Comparison of ENCODE assay signal across 13 mouse cellular contexts in the genomic region with DNA sequence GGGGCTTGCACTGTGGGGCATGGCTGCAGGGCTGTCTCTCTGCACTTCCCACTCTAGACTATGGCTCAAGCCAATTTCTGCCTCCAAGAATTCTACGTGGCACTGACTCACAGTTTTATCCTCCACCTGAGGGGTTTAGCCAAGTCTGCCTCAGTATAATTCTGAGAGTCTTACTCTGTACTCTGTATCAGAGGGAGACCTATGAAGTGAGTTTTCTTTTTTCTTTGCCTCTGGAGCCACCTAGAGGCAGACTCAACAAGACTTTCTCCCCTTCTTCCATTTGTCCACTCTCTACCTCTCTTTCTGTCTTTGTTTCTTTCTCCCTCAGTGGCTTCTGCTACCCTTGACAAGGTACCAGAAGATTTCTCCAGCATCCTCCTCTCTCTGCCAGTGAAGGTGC. TPM values are rescaled to one million over a fixed set of nuclear protein-coding genes. Genes with fewer than 3 reads are reported as not detected.
DNase-seq lines count a peak whose midpoint lies in the region; ATAC-seq and TF ChIP-seq lines count a peak whose summit lies in the region.
"Had no signal": no experiment of that assay in that cellular context is flagged by ENCODE, and none has a peak within 500 bp of the region (broad histone marks: within the 10 kb centered on the region; RNA-seq: fewer than 3 reads in every experiment).

No protein-coding gene starts in this region.

- H3K36me3 ChIP-seq in kidney, postnatal 0 days (ENCODE audit: insufficient read depth, low read length), result no peaks in the 10 kb centered on the region
- H3K36me3 ChIP-seq in hindbrain, postnatal 0 days (ENCODE audit: insufficient read depth, low read length), result no peaks in the 10 kb centered on the region
- H3K36me3 ChIP-seq in heart, embryonic 10.5 days, result no peaks in the 10 kb centered on the region
- H3K36me3 ChIP-seq: heart, embryonic 15.5 days; limb, embryonic 15.5 days had no signal

- H3K27ac ChIP-seq in kidney, postnatal 0 days, result no peak overlapping the region
- H3K27ac ChIP-seq in hindbrain, postnatal 0 days, result no peak overlapping the region
- no peak overlapping the region for H3K27ac ChIP-seq in heart, embryonic 10.5 days
- H3K27ac ChIP-seq: heart, embryonic 15.5 days; limb, embryonic 15.5 days had no signal

- H3K27me3 ChIP-seq in kidney, postnatal 0 days (ENCODE audit: insufficient read depth, low read length), result no peaks in the 10 kb centered on the region
- H3K27me3 ChIP-seq in hindbrain, postnatal 0 days (ENCODE audit: insufficient read depth, low read length), result no peaks in the 10 kb centered on the region
- no peaks in the 10 kb centered on the region for H3K27me3 ChIP-seq in heart, embryonic 10.5 days (ENCODE audit: insufficient read depth, poor library complexity, severe bottlenecking)
- H3K27me3 ChIP-seq: heart, embryonic 15.5 days; limb, embryonic 15.5 days; megakaryocyte, embryonic 14.5 days had no signal

- peak; percentile 34 for DNase-seq in cerebellum, adult 9-10 months
- DNase-seq in cerebellum, adult 11-12 months, result no peak
- peak; percentile 52 for DNase-seq in kidney, postnatal 0 days (ENCODE audit: low spot score)
- no peak for DNase-seq in kidney, postnatal 14 days
- DNase-seq in ES-CJ7 (ENCODE audit: low read depth, low spot score), result peak; percentile 15
- peak; percentile 73 for DNase-seq in hindbrain, postnatal 0 days (ENCODE audit: low spot score)
- no peak for DNase-seq in heart, embryonic 10.5 days (ENCODE audit: low spot score)

- WGBS in kidney, postnatal 0 days, result 67% methylated on average over 1 of the region's 1 CpGs
- 17% methylated on average over 1 of the region's 1 CpGs for WGBS in hindbrain, postnatal 0 days
- 33% methylated on average over 1 of the region's 1 CpGs for WGBS in heart, embryonic 10.5 days

- H3K9ac ChIP-seq in kidney, postnatal 0 days (ENCODE audit: low read depth, low read length), result no peak overlapping the region
- H3K9ac ChIP-seq in hindbrain, postnatal 0 days (replicated peaks; ENCODE audit: low read length), result no peak overlapping the region
- H3K9ac ChIP-seq: heart, embryonic 15.5 days; limb, embryonic 15.5 days had no signal

- TF ChIP-seq CTCF in kidney, postnatal 0 days (IDR thresholded peaks at IDR 0.05; ENCODE audit: low read depth), result peak; percentile 60
- TF ChIP-seq CTCF in hindbrain, postnatal 0 days (IDR thresholded peaks at IDR 0.05; ENCODE audit: low read depth), result peak; percentile 70

- no peaks in the 10 kb centered on the region for H3K4me1 ChIP-seq in kidney, postnatal 0 days (replicated peaks; ENCODE audit: insufficient read depth, low read length)
- no peaks in the 10 kb centered on the region for H3K4me1 ChIP-seq in hindbrain, postnatal 0 days (ENCODE audit: insufficient read depth, low read length)
- no peaks in the 10 kb centered on the region for H3K4me1 ChIP-seq in heart, embryonic 10.5 days
- H3K4me1 ChIP-seq: heart, embryonic 15.5 days; limb, embryonic 15.5 days; megakaryocyte, embryonic 14.5 days had no signal

- no peak overlapping the region for H3K4me3 ChIP-seq in kidney, postnatal 0 days (replicated peaks; ENCODE audit: low read depth, low read length)
- no peak overlapping the region for H3K4me3 ChIP-seq in hindbrain, postnatal 0 days (ENCODE audit: low read length)
- no peak overlapping the region for H3K4me3 ChIP-seq in heart, embryonic 10.5 days
- H3K4me3 ChIP-seq: heart, embryonic 15.5 days; limb, embryonic 15.5 days; megakaryocyte, embryonic 14.5 days had no signal

- no peaks in the 10 kb centered on the region for H3K9me3 ChIP-seq in kidney, postnatal 0 days (replicated peaks; ENCODE audit: low read length)
- H3K9me3 ChIP-seq in hindbrain, postnatal 0 days (ENCODE audit: low read length), result no peaks in the 10 kb centered on the region
- no peaks in the 10 kb centered on the region for H3K9me3 ChIP-seq in heart, embryonic 10.5 days
- H3K9me3 ChIP-seq: heart, embryonic 15.5 days; limb, embryonic 15.5 days had no signal

- no peak overlapping the region for H3K4me2 ChIP-seq in kidney, postnatal 0 days (ENCODE audit: low read length)
- no peak overlapping the region for H3K4me2 ChIP-seq in hindbrain, postnatal 0 days (ENCODE audit: low read depth, low read length)
- H3K4me2 ChIP-seq: heart, embryonic 15.5 days; limb, embryonic 15.5 days had no signal

- ATAC-seq in kidney, postnatal 0 days (replicated peaks; ENCODE audit: low FRiP score, low read depth), result no peak
- ATAC-seq in hindbrain, postnatal 0 days, result peak; percentile 80
- no peak for ATAC-seq in CD4-positive, CD25-positive, alpha-beta regulatory T cell, adult 4 months

RNA-seq across cellular contexts. Expression of gene Olfr1370, which starts 24.6 kb away (rescaled TPM):
- not detected in 2 replicates for polyA plus RNA-seq in kidney, postnatal 0 days (2015; fragmentation: Nextera tagmentation; extraction: Ambion mirVana)
- not detected in 2 replicates for total RNA-seq in hindbrain, postnatal 0 days (2014; rRNA removed)
- not detected in 2 replicates for polyA plus RNA-seq in hindbrain, postnatal 0 days (2015; fragmentation: Nextera tagmentation; extraction: Ambion mirVana)
- polyA plus RNA-seq in CD4-positive, CD25-positive, alpha-beta regulatory T cell, adult 4 months (2017; shearing (Covaris generic)), result not detected
- not detected in 2 replicates for polyA plus RNA-seq in heart, embryonic 10.5 days (2016; fragmentation: Nextera tagmentation; extraction: Ambion mirVana)
- polyA plus RNA-seq: C2C12; heart, embryonic 15.5 days; limb, embryonic 15.5 days; stomach, embryonic 14.5 days had no signal

Comparison
In these comparisons a context has a peak if more than half of its experiments do, and no peak if none do; other contexts are left out.
1. DNase-seq: peak in cerebellum, adult 9-10 months (single experiment), kidney, postnatal 0 days (single experiment), ES-CJ7 (single experiment) and hindbrain, postnatal 0 days (single experiment); none in cerebellum, adult 11-12 months (single experiment), kidney, postnatal 14 days (single experiment) and heart, embryonic 10.5 days (single experiment).